Mouse (Mus musculus) A20 (cell line): ENCODE measurements around the gene Lasp1.

Experiments used
- DNase-seq: peaks from one replicate; pipeline ENCODE4 v3.0.0-alpha.2; 2011; ENCODE audit warnings: low read depth, low spot score

The Lasp1 gene

DNA sequence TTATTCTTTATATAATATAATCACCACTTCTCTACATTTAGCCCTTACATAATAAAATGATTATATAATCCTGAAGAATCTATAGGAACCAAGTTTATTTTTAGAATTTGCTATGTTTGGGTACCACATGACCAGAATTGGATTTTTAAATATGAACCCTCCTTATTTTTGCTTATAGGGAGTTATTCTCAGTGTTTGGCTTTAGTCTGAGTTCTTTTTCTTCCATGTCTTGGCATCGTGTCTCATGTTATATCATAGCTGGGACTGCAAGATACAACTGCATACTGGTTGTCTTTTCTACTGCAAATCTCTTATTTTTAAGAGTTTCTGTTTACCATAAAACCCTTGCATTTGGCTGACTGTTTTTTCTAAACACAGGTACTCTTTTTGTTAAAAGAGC, 75.6 kb downstream of the Lasp1 start:
- DNase-seq = no peak

DNA sequence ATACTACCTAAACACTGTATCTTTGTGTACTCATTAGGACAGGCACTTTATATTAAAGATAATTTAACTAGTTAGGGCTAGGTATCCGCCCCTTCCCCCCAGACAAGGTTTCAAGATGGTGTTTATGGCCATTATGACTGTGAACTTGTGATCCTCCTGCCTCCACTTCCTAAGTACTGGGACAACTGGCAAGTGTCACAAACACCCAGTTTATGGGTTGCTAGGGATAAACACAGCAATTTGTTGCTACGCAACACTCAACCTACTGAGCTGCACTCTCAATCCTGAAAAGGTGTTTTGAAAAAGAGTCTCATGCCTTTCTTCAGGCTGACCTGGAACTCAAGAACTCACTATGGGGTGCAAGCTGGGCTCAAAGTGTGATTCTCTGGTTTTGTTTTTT, 78.5 kb downstream of the Lasp1 start:
- DNase-seq = no peak

DNA sequence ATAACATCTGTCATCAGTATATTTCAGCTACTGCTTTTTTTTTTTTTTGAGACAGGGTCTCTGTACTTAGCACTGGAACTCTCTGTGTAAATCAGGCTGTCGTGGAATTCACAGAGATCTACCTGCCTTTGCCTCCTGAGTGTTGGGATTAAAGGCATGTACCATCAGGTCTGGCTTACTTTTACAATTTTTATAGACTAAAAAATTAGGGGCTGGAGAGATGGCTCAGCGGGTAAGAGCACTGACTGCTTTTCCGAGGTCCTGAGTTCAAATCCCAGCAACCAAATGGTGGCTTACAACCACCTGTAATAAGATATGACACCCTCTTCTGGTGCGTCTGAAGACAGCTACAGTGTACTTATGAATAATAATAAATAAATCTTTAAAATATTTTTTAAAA, 81.6 kb downstream of the Lasp1 start:
- no peak for DNase-seq

DNA sequence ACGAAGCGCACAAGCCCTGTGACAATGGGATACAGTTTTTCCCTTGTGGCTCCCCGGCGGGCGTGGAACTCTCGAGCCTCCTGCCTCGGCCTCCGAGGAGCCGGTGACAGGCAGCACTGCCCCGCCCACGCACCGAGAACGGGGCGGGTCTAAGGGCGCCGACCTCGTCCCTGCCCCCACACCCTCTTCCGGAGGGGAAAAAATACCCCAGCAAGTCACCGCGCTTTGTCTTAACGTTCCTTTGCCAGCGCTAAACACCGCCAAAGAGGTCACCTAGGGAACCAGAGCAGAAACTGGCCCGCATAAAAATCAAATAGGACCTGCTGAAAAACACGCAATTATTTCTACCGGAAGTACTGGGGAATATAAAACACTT, 84.7 kb downstream of the Lasp1 start:
- peak; percentile 93 for DNase-seq

DNA sequence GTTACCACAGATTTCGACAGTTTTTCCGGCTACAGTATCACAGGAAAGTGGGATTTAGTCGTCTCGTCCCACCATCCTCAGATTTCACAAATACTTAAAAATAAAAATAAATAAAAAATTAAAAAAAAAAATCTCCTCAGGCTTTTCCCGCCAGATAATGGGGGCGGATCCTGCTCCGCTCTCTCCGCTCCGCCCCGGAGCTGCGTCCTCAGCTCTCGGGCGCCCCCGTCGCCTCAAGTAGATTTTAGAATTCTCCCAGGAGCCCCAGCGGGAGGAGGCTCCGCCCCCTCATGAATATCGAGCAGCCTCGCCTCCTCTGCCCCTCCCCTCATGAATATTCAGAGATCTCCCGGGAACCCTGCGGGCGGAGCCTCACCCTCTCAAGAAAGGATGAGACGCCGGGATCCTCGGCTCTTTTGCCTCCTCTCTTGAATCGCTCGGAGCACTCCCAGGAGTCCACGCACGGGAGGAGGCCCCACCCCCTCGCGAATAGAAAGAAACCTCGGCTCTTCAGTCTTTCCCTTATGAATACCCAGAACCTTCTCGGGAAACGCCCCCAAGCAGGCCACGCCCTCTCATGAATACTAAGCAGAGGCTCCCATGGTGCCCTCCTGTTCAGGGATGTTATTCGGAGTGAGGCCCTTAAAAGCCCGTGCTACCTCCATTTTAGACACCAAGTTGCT, 85.3 kb downstream of the Lasp1 start, which contains the start of gene Fbxo47:
Fbxo47 (minus strand) TSS at position 237 of the 683 bp plus-strand sequence.
- DNase-seq = peak; percentile 99

DNA sequence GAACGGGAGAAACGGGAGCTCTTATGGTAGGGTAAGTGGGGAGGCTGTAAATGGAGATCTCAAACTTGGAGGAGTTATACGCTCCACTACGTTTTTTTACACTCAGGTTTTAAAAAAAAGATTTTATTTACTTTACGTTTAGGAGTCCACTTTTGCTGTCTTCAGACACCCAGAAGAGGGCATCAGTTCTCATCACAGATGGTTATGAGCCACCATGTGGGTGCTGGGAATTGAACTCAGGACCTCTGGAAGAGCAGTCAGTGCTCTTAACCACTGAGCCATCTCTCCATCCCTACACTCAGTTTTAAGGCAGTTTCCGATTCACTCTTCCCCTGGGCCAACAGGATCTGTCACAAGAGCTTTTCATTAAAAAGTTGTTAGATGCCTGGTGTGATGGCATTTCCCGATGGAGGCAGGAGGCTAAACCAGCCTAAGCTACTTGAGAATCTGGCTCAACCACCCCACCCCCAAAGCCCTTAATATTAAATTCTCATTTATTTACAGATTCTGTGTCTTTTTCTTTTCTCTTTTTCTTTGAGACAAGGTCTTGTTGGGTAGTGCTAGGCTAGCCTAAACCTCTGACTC, 85.9 kb downstream of the Lasp1 start:
- no peak for DNase-seq

DNA sequence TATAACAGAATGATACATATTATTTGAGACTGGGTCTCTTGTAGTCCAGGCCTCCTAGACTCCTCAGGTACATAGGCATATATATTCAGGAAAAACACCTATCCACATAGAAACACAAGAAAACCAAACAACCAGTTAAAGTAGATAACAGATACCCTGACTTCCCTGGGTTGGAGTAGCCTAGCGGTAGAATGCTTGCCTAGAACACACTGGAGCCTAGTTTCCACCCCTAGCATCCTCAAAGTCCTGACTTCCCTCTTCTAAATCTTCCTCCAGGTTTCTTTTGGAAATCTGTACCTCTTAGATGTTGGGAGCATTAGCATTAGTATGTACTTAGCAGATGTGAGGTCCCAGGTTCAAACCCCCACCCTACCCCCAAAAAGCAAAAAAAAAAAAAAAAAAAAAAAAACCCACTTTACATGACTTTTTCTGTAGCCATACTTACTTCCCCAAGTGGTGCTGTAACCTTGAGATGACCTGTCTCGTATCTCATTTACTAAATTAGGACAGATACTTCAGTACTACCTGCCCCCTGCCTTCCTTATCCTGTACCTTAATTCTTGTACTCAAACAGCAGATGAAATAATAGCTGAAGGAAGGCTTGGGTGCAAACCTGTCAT, 86.6 kb downstream of the Lasp1 start:
- DNase-seq = peak; percentile 42
